40 mouse cellular contexts compared by ENCODE assay signal in the genomic region with DNA sequence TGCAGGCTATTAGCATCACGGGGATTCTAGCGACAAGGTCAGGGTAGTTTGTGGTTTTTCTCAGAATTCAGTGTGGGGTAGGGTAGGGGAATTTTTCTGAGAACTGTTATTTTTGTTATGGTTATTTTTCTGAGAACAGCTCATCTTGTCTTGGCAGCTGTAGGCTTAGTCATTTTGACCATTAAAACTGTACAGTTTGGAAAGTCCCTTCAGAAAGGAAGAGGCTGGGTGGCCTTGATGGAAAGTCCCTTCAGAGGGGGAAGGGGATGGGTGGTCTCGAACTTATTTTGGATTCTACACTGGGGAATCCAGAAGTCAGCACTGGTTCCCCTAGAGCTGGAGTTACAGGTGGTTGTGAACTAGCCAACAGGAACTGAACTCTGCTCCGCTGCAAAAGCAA. TPM values are rescaled to one million over a fixed set of nuclear protein-coding genes. Genes with fewer than 3 reads are reported as not detected.
"Had no signal": no experiment of that assay in that cellular context is flagged by ENCODE, and none has a peak within 500 bp of the region (broad histone marks: within the 10 kb centered on the region; RNA-seq: fewer than 3 reads in every experiment).

No protein-coding gene starts in this region.

- H3K27me3 ChIP-seq: heart, embryonic 12.5 days; hindbrain, embryonic 12.5 days; hindbrain, embryonic 15.5 days; intestine, embryonic 15.5 days; limb, embryonic 12.5 days; liver, embryonic 13.5 days had no signal

- H3K27ac ChIP-seq: gastrocnemius, adult 2 months; heart, embryonic 10.5 days; hindbrain, embryonic 10.5 days; hindbrain, embryonic 12.5 days; hindbrain, embryonic 15.5 days; hindbrain, postnatal 0 days; intestine, embryonic 15.5 days; layer of hippocampus, adult 2 months; left cerebral cortex, adult 2 months; limb, embryonic 10.5 days; limb, embryonic 12.5 days; liver, embryonic 13.5 days; liver, embryonic 15.5 days had no signal

- H3K9me3 ChIP-seq: heart, embryonic 10.5 days; hindbrain, embryonic 15.5 days; intestine, embryonic 15.5 days; limb, embryonic 10.5 days; limb, embryonic 12.5 days; liver, embryonic 13.5 days; liver, embryonic 15.5 days had no signal

- H3K4me1 ChIP-seq: heart, embryonic 10.5 days; hindbrain, embryonic 10.5 days; hindbrain, embryonic 12.5 days; hindbrain, embryonic 15.5 days; intestine, embryonic 15.5 days; limb, embryonic 10.5 days; limb, embryonic 12.5 days; liver, embryonic 13.5 days had no signal

- DNase-seq: gastrocnemius, adult 2 months; gastrocnemius, postnatal 10 days; gastrocnemius, postnatal 25 days; heart, postnatal 10 days; heart, postnatal 4 days; kidney, adult 18-20 months; kidney, adult 8-10 months; kidney, postnatal 10 days; kidney, postnatal 25 days; kidney, postnatal 4 days; liver; liver, embryonic 13.5 days had no signal

- H3K4me2 ChIP-seq: heart, embryonic 12.5 days; hindbrain, embryonic 12.5 days; hindbrain, embryonic 15.5 days; intestine, embryonic 15.5 days; limb, embryonic 12.5 days; liver, embryonic 11.5 days; liver, embryonic 13.5 days; liver, embryonic 15.5 days had no signal

- ATAC-seq: hindbrain, postnatal 0 days; inflammation-experienced regulatory T-cells, adult 6 months; intestine, embryonic 15.5 days; intestine, postnatal 0 days had no signal

- H3K36me3 ChIP-seq: heart, embryonic 10.5 days; heart, embryonic 12.5 days; hindbrain, embryonic 10.5 days; hindbrain, embryonic 12.5 days; hindbrain, embryonic 15.5 days; intestine, embryonic 15.5 days; limb, embryonic 10.5 days; limb, embryonic 12.5 days; liver, embryonic 13.5 days; liver, embryonic 15.5 days had no signal

- H3K9ac ChIP-seq: heart, embryonic 12.5 days; hindbrain, embryonic 12.5 days; hindbrain, embryonic 15.5 days; intestine, embryonic 15.5 days; limb, embryonic 12.5 days; liver, embryonic 13.5 days; liver, embryonic 15.5 days had no signal

- H3K4me3 ChIP-seq: gastrocnemius, adult 2 months; heart, embryonic 10.5 days; heart, embryonic 12.5 days; hindbrain, embryonic 10.5 days; hindbrain, embryonic 12.5 days; hindbrain, embryonic 15.5 days; intestine, embryonic 15.5 days; layer of hippocampus, adult 2 months; left cerebral cortex, adult 2 months; limb, embryonic 10.5 days; limb, embryonic 12.5 days; liver, embryonic 13.5 days; liver, embryonic 15.5 days had no signal

RNA-seq across cellular contexts. Expression of gene Gstt4, which starts 2.2 kb away (rescaled TPM):
- total RNA-seq: gastrocnemius, adult 2 months; gastrocnemius, postnatal 10 days; gastrocnemius, postnatal 25 days; gastrocnemius, postnatal 4 days; granulocyte monocyte progenitor cell, adult 5-6 weeks; heart, adult 8-10 months; heart, postnatal 10 days; heart, postnatal 25 days; heart, postnatal 4 days; hindbrain, postnatal 0 days; layer of hippocampus, adult 2 months; layer of hippocampus, postnatal 10 days; layer of hippocampus, postnatal 25 days; left cerebral cortex, adult 2 months; left cerebral cortex, postnatal 14 days; left cerebral cortex, postnatal 36 days had no signal
- polyA plus RNA-seq: heart, embryonic 10.5 days; heart, embryonic 12.5 days; heart, embryonic 14.5 days; heart, embryonic 16.5 days; hindbrain, embryonic 10.5 days; hindbrain, embryonic 12.5 days; hindbrain, embryonic 15.5 days; hindbrain, postnatal 0 days; inflammation-experienced regulatory T-cells, adult 6 months; intestine, embryonic 15.5 days; intestine, postnatal 0 days; kidney, embryonic 14.5 days; kidney, embryonic 16.5 days; limb, embryonic 10.5 days; limb, embryonic 12.5 days; limb, embryonic 14.5 days; liver, embryonic 11.5 days; liver, embryonic 13.5 days; liver, embryonic 15.5 days had no signal

RNA-seq across cellular contexts. Expression of gene Gstt1, which starts 26.1 kb away (rescaled TPM):
- total RNA-seq: granulocyte monocyte progenitor cell, adult 5-6 weeks had no signal
